Mouse (Mus musculus) NIH3T3 (cell line): ENCODE results near the gene Ccdc137.

Experiments used
- DNase-seq: peaks from one replicate; pipeline ENCODE4 v3.0.0-alpha.2; 2012; ENCODE audit warnings: low read depth

The Ccdc137 gene

GRCm38 (mm10) chr11:120498226-120498625 is 40.3 kb downstream of the Ccdc137 start:
- DNase-seq: no peak

DNA sequence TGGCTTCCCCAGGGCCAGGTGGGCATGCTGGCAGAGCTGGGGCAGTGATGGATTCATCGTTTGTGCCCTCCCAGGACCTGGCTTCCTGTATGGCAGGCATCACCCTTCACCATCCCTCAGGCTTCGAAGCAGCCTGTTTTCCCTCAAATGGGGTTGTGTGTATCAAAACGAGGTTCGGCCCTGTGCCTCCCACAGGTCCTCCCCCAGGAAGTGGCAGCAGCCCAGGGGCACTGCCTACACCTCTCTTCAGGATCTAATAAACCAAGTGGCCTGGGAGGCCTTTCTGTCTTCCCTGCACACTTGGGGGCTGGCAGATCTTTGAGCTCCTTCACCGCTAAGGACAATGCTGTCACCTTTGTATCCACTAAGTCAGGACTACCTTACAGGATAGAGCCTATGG is 41.0 kb downstream of the Ccdc137 start:
- DNase-seq: no peak

DNA sequence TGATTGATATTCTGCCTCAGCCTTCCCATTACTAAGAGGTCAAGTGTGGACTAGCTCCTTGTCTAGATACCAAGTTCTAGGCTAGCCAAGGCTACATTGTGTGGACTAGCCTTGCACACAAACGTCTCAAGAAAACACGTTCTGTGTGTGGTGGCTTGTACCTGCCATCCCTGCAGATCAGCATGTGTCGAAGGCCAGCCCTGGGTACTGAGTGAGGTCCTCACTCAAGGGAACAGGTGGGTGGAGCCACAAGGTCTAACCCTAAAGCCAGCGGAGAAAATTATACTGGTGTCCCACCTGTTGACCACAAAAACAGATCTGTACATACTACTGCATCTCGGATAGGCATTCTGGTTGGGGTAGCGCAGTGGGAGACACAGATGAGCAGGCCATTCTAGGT is 42.0 kb downstream of the Ccdc137 start:
- no peak for DNase-seq

- no peak for DNase-seq
Measured at GRCm38 (mm10) chr11:120500357-120500756, 42.4 kb downstream of the Ccdc137 start.

DNA sequence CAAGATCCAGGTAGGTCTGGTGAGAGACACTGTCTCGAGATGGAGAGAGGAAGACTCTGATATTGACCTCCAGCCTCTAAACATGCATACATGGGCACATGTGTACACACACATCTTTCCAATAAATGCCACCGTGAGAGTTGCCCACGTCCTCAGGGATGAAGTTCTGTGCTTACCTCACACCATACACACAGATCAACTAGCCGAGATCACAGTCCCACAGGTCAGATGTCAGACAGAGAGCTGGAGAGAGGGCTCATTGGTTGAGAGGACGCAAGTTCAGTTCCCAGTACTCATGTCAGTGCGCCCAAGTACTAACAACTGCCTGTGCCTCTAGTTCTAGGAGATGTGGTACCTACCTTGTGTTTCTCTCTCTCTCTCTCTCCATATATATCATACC is 43.1 kb downstream of the Ccdc137 start:
- no peak for DNase-seq

DNA sequence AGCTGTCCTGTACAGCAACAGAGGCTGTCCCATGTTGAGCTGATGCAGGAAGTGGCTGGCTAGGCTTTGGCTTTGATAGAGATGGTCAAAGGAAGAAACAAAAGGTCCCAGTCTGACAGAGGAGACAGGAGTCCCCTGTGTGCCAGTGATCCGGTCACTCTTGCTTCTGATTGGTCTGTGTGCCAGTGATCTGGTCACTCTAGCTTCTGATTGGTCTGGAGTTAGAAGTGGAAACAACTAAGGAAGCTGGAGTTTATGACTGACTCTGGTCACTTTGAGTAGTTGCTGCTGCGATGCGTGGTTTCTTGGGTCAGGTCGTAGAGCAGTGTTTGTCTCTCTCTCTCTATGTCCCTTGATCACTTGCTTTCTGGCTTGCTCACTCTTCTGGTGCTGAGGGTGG is 43.8 kb downstream of the Ccdc137 start:
- DNase-seq: no peak

DNA sequence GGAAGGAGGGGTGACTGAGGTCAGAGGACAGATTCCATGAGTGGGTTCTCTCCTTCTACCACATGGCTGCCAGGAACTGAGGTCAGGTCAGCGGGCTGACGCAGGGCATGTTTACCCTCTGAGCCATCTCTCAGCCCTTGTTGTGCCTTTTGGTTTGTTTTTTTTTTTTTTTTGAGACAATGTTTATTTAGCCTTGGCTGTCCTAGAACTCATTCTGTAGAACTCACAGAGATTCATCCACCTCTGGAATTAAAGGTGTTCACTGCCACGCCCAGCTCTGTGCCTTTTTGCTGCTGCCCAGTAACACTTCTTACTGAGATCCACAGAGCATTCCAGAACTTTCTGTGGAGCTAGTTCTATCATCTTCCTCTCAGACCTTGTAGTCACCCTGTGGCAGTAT is 47.7 kb downstream of the Ccdc137 start:
- DNase-seq: no peak

GRCm38 (mm10) chr11:120506899-120507298 is 49.0 kb downstream of the Ccdc137 start:
- DNase-seq: no peak

DNA sequence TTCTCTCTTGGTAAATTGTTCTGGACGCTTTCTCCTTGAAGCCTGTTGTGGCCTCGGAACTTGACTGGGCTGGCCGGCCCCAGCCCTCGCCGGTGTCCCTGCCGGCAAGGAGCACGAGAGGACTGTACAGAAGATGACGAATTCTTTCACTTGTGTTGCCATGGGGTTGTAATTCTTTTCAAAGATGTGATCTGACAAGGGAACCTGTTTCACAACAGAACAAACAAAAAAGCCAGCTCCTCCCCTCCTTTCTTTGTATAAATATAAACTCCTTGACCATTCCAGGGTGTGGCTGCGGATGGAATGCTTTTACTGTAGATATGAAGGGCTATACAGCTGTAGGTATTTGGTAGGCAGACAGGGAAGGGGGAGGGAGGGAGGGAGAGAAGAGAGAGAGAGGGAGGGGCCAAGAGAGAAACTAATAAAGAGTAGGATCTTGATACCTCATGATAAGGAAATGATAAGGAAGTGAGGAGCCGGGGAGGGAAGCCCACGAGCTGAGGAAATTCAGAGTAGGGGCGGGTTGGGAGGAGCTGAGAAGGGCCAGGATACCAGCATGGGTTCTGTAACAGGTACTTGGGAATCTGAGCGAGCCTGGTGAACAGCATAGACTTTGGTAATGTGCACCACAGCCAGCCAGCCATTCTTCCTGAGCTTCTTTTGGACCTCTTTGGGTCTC is 49.8 kb downstream of the Ccdc137 start:
- DNase-seq: no peak

DNA sequence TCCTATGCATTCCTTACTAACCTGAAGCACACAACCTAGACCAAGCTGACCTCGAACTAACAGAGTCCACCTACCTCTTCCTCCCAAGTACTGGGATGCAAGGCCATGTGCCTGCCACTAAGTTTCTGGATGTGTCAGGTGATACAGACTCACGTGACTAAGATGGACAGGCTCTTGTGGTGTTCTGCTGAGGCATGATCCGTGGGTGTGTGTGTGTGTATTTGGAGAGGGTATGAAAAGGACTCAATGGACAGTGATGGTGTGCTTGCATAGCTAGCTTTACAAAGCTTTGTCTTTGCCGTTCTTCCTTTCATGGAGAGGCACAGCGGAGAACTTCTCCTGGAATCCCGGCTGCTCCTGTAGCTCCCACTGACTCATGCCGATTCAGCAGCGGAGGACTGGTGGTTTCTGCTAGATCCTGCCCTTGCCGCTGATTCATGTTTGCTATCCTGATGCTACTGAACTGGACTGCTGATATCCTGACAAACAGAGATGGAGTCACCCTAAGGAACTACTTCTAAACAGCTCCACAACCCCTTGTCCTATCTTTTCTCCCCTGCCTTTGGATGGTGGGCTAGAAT is 50.5 kb downstream of the Ccdc137 start:
- peak; percentile 77 for DNase-seq

DNA sequence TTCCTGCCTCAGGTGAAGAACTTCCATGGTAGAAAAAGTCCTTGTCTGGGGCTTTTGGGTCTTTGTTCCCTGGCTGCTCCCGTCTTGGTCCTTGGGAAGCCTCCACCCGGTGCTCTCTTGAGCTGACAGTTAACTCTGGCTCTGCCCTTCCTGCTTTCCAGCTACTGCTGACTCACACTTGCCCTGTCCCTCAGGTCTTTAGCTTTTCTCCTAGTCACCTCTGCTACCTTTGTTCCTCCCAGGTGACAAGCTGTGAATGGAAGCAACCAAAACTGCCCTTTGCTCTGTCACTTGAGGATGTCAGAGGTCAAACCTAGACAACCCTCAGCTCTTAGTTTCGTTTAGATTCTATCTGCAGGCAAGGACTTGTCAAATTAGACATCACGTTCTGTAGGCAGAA is 52.0 kb downstream of the Ccdc137 start:
- no peak for DNase-seq

GRCm38 (mm10) chr11:120510375-120511030 is 52.6 kb downstream of the Ccdc137 start:
- DNase-seq: peak; percentile 44

DNA sequence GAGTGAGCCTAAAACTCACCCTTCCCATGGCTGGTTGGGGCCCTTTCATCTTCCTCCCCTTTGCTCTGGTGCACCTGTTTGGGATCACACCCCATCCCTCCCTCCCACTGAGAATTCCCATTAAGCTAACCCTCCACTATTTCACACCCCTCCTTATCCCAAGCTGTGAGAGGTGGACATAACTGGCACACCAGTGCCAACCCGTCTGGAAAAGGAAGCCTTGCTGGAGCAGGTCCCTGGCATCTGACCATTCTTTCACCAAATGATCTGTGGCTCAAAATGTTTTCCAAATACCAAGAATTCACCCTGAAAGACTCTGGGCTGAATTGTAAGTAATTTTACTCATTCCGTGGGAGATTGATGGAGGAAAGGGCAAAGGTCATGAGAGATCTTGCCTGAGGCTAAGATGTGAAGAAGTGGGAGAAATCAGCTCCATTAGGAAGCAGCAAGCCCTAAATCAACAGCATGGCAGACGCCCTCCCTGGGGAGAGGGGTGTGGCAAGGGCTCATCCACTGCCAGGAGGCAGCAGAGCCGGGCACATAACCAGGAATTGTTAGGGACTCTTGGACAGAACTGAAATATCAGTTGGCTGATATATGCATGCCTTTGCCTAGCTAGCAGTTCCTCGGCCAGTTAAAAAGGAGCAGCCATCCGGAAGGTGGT is 55.0 kb downstream of the Ccdc137 start:
- peak; percentile 89 for DNase-seq
